Mouse (Mus musculus) 3T3-L1 (cell line): ENCODE measurements at regions not wholly inside any gene's neighbourhood (a gene's known extent, or its start where the extent isn't known, plus 50 kb on each side); places are given as distances from the start of the nearest gene placed in this dataset.

Experiments
- DNase-seq: peaks from one replicate; pipeline ENCODE4 v3.0.0-alpha.2; 2015; ENCODE audit warnings: low read depth, low spot score

DNA sequence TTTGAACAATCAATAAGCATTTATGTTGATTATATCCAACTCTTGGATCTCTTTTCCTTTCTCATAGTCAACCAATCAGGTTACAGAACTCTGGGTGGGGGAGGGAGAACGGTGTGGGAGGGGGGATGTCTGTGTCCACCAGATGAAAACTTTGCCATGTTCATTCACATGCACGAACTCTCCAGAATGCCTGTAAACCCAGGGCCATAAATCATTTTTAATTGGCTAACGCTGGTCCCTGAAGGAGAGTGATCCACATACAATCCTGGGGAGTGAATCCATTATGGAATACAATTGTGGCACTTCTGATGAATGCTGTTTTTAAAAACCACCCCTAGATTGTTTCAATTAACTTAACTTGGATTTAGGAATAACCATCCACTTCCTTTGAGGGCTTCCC lies 194.1 kb upstream of the Prickle1 start:
- no peak for DNase-seq

DNA sequence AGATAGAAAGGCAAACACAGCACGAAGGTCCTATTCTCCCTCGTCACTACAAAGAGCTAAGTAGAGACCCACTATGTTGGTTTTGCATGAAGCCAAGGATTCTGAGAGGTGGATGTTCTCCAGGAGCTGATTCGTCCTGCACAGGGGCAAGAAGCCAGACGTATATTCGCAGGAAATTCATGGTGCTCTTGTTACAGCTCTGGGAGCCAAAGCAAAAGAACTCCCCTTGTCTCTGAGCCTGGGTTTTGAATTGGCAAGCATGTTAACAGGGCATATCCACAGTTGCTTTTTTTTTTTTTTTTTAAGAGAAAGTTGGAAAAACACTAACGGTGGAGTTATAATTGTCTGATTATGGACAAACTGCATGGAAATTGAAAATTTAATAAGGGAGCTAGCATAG lies 191.7 kb upstream of the Prickle1 start:
- DNase-seq = no peak

DNA sequence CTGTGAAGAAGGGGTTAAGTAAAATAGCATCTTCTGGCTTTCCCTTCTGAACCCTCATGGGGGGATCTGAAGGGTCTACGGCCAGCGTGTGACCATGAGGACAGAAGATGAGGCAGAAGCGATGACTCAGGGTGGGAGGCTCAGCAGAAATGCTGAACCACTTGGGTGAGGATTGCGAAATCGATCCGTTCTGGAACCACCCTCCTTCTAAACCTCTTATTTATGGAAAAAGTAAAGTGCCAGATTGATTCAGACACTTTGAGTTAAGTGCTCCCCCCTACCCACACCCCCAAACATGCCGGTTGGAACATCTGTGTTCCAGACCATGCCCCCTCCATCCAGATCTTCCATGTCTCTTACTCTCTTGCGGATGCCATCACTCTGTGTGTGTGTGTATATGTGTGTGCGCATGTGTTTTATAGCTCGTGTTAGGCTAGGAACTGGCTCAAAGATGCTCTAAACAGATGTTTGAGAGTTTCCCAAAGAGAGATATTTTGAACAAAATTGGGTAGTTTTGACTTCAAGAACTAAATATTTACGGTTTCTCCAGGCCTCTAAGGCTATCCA lies 190.2 kb upstream of the Prickle1 start:
- DNase-seq = no peak

DNA sequence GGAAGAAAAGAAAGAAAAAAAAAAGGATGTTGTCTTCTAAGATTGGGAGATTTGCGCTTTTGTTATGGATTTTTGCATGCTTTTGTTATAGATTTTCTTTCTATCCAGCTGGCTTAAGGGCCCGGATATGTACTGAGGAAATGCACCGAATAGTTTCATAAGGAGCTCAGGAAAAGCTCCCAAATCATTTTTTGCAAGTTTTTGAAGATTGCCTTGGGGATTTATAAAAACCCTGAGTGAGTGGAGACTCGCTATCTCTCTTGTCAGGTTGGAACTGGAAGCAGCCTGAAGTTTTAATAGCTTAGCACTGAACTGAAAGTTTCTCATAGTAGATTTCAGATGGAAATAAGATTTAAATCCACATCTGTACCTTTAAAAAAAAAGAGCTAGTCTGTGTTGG lies 188.0 kb upstream of the Prickle1 start:
- DNase-seq = no peak

DNA sequence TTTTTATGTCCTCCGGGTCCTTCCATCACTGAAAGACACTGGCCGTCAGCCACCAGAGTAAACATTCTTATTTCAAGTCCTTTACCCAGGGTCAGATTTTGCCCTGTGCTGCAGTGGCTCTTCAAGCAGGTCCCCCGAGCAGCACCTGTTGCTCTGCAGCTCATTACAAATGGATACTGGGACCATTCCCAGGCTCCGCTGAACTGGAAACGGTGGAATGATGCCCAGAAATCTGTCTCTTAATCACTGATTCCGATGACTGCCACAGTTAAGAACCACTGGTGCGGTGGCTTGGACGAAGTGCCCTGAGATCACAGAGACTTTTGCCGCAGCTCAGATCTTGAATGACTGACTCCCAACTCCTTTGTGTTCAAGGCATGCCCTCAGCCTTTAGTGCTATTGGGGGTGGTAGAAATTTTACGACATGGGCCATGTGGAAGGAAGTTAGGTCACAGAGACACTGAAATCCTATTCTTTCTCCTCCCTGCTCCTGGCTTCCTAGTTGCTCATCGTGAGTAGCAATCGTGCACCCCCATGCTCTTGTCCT lies 179.6 kb upstream of the Prickle1 start:
- no peak for DNase-seq

DNA sequence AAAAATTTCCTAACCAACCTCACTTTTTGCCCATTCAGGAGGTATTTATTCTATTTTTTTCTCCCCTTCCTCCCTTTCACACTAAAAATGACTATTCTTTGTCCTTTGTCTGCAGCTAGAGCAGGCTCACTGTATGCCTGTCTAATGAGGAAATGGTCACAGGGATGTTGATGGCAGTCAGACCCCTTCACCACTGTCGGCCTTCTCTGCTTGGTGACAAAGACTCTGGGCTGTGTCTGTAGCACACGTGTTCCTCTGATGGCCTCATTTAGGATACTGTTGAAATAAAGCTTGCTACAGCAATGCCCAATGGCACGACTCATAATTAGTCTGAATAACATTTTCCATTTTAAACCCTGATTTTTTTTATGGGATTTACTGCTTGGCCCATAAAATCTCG lies 178.6 kb upstream of the Prickle1 start:
- no peak for DNase-seq

DNA sequence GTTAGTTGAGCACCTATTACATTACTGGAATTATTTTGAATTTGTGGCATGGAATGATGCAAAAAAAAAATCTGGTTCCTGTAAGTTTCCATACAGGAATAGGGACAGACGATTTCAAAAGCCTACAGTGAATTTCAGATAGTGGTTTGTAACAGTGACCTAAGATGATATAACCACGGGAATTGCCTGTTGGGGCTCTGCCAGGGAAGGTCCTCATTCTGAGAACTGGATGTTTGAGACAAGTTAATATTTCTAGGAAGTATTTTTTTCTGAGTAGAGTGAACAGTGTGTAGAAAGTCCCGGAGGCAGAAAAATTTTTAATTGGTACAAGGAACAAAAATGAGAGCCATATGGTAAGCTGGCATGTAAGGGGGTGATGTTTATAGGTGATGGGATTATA lies 171.3 kb upstream of the Prickle1 start:
- DNase-seq = no peak

DNA sequence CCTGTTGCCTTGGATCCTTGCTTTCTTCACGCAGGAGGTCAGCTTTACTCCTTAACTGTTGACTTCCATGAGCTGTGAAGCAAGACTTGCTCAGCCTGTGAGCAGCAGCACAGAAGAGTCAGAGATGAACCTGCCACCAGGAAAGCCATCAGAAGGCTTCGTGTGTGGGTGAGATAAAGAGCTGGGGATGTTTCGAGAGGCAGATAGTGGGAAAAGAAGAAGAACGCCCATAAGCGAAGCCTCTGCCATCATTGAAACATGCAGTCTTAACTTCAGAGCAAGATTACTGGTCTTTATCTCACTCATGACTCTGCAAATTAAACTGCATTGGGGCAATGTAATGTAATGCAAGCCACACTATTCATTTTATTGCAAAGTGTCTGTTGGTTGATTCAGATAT lies 167.4 kb upstream of the Prickle1 start:
- DNase-seq = no peak

DNA sequence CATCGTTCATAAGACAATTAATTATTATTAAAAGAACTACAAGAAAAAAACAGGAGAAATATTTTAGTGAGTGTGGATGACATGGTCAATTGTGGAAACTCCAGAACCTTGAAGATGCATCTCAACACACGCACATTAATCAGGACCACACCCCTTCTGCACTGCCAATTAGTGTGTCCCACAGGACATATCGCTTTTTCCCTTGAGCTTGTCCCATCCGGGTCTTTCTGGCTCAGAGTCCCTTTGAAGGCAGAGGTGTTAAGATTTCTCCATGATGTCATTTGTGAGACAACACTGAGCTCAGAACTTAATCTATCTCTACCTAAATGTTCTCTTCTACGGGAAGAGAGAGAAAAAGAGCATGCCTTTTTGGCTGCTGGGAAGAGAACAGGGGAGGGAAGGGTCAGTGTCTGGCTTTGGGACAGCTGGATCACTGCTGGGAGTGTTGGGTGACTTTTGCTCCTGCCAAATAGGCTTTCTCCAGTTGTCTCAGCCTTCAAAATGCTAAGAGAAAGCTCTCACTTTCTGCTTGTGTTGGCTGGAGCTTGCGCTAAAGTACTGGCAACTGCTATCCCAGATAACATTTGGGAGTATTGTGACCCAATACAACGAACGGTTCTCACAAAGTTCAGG lies 162.6 kb upstream of the Prickle1 start:
- no peak for DNase-seq

DNA sequence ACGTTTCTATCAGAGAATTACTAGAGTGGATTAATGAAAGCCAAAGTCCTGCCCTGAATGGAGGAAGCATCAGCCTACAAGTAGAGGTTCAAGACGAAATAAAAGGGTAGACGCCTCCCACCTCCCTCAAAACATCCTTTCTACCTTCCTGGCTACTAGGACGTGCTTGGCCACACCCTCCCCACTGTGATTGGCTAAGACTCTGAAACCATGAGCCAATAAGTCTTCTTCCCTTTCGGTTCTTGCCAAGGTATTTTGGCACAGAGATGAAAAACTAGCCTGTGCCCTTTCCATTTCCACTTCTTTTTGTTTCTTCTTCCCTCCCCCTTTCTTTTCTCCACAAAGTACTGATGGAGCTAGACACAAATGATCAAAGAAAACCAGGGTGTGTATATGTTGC lies 160.3 kb upstream of the Prickle1 start:
- no peak for DNase-seq

DNA sequence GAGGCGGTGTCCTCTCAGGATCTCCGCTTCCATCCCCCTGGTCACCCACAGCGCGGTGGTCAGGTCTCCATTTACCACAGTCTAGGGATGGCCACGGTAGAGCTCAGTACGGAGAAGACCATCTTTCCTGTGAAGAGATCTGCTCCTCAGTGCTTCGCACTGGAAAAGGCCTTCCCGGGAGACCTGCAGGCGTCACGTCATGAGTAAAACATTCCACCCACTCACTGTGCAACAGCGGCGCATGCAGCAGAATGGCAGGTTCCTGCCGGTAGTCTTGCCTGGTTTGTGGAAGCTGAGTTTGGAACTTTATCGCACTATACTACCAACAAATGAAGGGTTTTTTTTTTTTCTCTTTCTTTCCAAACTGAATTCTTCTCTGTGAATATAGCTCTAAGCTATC lies 156.1 kb upstream of the Prickle1 start:
- no peak for DNase-seq

DNA sequence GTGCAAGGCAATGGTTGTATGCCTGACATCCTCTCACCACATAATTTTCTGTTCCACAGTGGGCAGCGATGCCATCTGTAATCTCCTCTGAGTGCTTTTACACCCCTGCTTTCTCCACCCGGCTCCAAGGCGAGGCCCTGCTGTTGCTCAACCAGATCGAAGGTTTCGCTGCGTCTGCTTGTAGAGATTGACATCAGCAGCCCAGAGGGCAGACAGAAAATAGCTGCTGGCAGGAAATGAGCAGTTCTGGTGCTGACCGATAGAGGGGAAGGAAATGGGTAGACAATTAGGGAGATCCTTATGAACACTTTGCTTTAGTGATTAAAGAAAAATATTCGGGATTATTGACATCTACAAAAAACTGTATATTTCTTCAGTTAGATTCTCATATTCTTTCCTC lies 155.3 kb upstream of the Prickle1 start:
- peak; percentile 40 for DNase-seq

DNA sequence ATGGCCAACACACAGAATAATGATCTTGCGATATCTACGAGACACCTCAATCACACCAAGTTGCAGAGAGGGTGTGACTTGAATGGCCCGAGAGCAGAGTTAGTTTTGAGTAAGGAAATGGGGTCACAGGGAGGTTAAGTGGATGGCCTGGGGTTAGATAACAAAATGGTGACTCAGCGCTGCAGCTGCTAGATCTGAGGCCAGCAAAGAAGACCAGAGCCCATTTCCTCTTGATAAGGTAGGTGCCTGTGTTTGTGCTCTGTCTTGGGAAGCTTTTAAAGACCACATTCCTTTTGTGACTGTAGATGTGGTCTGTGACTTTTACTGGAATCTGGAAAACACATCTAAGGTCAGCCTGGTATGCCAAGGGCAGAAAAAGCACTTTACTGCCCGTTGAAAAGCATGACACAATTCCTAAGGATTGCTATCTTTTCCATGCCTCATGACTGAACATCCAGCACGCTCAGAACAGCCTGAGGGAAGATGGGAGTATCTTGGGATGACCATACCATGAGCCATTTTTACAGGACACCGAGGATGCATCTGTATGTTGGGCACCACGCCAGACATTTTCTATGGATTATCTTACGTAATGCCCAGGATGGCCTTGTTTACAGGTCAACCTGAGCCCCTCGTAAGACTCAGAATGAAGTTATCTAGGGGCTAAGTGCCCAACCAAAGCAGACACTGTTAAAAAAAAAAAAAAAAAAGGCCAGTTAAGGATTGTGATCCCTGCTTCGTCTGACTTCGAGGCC lies 148.7 kb upstream of the Prickle1 start:
- DNase-seq = peak; percentile 85

DNA sequence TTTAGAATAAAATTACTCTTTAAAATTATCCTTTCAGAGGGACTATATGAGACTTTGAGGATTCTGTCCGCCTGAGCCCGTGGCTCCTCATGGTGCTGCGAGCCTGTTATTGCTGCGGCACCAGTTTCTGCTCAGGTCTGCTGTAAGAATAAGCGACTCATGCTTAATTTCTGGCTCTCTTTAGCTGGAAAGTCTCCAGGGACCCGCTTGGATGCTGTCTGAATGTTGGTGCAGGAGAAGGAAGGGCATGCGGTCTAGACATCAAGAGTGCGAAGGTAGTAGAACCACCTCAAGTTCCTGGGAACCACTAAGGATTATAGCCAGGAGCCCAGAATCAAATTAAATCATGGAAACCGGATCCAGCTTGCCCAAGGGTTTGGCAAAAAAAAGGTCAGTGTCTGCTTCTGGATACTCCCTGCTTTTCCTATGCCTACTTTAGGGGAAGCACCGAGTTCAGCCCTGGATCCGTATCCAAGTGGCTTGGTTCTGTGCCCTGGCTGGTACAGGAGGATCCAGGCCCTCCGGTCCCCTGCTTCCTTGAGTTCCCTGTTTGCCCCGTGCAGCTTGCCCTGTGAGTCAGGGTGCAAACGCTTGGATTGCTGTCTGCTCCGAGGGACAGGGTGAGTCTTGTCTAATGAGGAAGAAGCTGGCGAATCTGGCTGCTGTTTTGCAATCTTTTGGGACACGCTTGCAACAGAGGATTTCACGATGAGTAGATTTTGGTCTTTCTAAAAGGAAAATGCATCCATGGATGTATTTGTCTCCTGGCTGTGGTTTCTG lies 138.2 kb upstream of the Prickle1 start:
- DNase-seq = peak; percentile 91

DNA sequence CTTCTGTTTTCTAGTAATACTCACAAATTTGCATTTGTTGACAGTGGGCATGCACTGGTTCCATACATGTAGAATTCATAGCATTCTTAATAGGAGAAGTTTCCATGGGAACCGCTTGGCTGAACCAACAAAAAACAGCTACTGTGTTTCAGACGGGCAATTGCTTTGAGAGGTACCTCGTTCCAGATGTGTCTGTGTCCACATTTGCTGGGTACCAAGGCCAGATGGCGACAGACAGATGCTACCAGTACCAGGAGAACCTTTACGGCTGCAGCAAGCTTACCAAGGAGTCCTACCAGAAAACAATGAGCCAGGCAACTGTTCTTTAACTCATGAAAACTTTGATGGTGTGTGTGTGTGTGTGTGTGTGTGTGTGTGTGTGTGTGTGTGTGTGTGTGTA lies 137.1 kb upstream of the Prickle1 start:
- DNase-seq = no peak

DNA sequence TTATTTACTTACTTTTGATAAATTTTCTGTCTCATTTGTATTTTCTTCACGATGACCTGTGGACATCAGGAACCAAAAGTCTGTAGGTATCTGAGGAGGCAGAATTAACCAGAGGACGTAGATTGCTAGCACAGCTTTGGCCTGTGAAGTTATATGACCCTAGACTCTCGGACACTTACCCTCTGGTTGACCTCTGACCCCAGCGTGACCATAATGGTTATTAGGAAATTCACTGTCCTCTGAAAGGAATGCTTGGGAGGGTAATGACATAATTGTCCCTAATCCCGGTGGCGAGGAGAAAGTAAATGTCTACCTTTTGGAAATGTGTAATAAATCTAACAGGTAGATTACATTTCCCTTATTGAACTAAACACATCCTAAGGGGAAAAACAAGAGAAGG lies 135.5 kb upstream of the Prickle1 start:
- no peak for DNase-seq

DNA sequence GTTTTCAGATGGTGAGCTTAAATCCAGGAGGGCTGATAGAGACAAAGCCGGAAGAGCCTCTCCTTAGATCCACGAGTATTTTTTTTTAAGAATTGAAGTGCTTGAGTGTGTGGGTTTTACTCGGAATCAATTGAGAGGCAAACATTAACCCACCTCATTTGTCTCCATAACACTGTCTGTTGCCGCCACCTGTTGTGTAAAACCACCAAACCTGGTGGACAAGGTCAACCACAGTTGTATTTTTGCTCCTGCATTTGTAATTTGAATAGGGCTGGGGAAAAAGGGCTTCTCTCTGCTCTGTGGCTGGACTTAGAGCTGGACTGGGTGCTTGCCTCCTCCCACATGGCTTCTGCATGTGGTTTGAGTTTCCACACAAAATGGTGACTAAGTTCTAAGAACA lies 119.8 kb upstream of the Prickle1 start:
- DNase-seq = no peak

DNA sequence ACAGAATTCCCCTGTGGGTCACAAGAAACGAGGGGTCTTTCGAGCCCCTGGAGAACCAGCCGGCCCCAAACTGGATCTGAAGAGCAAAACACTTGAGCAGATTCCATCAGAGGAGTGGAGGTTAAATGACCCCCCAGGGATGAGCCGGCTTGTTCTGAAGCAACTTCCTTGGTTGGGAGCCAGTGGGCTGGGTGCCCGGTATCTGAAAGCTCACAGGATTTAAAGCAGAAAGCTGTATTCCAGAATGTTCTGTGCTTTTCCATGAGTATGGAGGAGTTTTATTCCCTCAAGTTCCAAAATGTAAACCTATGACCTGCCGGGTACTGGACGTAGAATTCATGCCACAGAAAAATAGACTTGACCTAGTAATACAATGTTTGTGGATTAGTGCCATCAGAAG lies 117.7 kb upstream of the Prickle1 start:
- peak; percentile 82 for DNase-seq

DNA sequence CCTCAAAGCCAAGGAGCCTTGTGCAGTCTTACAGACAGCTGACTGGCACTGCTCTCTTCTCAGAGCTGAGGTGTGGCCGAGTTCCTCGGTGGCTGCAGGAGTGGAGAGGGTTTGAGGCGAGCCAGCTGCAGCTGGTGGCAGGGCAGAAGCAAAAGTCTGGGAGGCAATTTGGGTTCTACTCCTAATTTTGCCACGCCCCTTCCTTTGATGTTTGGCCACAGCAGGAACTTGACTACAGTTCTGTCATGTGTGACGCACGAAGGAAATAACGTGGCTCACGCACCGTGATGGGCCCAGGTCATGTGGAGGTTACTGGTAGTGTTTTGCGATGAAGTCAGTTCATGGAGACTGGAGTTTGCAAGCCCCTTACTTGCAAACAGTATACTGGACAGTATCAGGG lies 116.9 kb upstream of the Prickle1 start:
- DNase-seq = no peak

DNA sequence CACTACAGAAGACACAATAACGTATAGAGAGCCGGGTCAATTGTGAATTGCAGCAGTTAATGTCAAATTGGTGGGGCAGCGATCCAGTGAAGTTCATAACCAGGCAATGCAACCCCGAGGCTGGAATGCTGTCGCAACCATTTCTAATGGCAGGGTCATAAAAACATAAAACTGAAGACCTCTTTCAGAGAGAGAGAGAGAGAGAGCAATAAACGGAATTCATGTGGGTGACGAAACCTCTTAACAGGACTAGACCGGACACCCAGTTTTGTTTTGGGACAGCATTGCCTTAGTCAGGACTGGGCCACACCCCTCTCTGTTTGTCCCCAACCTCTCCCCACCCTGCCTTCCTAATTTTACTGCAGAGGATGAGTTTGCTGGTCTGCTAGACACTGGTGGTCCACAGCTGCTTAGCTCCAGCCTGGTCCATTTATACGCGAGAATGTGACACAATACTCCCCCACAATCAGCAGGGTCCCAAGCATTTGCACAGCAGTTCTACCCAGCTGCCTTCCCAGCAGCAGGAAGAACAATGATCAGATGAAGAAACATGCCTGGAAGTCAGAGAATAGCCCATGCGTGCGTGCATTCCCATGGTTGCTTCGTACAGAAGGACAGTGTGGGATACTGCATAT lies 115.6 kb upstream of the Prickle1 start:
- no peak for DNase-seq

DNA sequence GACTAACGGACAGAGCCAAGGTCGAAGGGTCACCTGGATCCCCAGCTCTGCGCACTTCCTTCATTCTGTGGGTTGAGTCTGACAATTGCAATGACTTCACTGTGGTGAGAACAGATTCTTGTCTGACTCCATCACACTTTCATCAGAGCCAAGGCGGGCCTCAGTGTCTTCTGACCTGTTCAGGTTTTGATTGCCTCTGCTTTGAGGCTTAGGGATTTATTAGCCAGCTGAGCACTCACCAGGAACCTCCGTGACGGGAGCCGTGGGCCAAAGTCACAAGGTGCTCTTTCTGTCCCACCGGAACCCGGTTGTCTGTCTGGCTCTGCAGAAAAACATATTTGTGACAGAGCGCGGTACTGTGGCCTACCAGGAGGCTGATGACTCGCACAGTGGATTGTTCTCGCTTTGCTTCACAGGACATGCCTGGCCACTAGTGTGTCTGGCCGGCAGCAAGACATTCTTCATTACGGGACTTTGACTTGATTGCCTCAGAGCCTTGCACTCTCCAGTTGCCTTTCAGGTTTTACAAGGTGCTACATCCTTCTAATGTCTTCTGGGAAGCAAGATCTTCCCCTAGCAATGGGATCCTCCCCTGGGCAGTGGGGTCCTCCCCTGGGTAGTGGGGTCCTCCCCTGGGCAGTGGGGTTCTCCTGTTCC lies 114.9 kb upstream of the Prickle1 start:
- DNase-seq = peak; percentile 48
